Mouse (Mus musculus) gastrocnemius, postnatal 4 days (tissue): Measurements from ENCODE around the gene Poglut1. TPM values are rescaled to one million over a fixed set of nuclear protein-coding genes. Genes with fewer than 3 reads are reported as not detected.

Experiments
- DNase-seq, 2 experiments: peaks; one replicate each; pipeline ENCODE4 v3.0.0; 2021 to 2022; ENCODE audit warnings: low spot score in 2 of 2, mixed read lengths in 2 of 2
- long read RNA-seq, 2 experiments: library from polyadenylated mRNA; stranded (forward); transcript quantifications; one replicate each; pipeline ENCODE4 v2.0.0; 2021
- total RNA-seq, 2 experiments: library from RNA; stranded (reverse); gene quantifications; 2 replicates each; pipeline ENCODE4 v1.2.3; 2021

The Poglut1 gene
- total RNA-seq: 10 to 100 TPM; 12.7 to 14.8 TPM
- long read RNA-seq, experiment 1, transcript Poglut1-205 (11 exons, 2,922 nt): minor isoform, 9 of 32 reads
- long read RNA-seq, experiment 1, transcript Poglut1-201 (11 exons, 2,758 nt): major isoform, 18 of 32 reads
- long read RNA-seq, experiment 1, partial matches to known transcripts: 0 of 32 reads
- long read RNA-seq, experiment 1, other reads (novel, unspliced or antisense): 5 of 32 reads
- long read RNA-seq, experiment 2, transcript Poglut1-201 (11 exons, 2,758 nt): major isoform, 22 of 38 reads
- long read RNA-seq, experiment 2, transcript Poglut1-205 (11 exons, 2,922 nt): minor isoform, 10 of 38 reads
- long read RNA-seq, experiment 2, partial matches to known transcripts: 1 of 38 reads
- long read RNA-seq, experiment 2, other reads (novel, unspliced or antisense): 5 of 38 reads

DNA sequence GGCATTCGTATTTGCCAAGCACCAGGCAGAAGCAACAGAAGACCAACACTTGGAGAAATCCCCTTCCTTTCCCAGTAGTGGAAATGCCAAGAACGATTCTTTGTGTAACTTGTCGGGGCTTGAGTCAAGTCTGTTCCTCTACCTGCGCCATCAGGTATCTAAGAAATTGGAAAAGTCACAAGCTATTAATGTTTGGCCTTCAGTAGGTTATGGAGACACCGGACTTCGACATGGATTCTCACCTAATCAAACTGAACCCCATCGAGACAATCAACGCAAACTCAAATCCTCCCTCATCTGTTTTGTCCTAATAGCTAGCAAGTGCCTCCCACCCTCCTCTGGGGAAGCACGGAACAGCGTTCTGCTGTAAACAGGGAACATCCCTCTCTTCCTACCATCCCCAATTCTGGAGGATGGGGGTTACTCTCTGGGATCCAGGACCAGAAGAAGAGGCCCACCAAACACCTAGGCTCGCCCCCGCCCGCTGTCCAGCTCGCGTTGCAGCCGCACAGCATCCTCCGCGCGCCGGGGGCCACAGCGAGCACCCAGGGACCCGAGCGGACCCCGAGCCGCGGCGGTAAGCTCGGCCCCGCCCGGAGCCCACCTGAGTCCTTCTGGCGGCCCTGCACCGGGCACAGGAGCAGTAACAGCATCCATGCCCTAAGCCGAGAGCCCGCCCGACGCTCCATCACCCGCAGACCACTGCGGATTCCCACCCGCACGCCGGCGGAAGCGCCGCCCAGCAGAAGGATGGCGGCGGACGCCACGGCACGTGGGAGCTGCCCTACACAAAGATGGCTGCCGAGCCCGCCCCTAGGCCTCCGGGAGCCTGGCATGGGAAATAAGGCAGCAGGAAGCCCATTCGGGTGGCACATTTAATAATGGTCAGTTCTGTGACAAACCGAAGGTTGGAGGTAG is at the start of gene Poglut1:
Gene Poglut1 (minus strand): TSS at position 780 of the 918 bp plus-strand sequence.
- peak; percentile 45 to 78 for DNase-seq

DNA sequence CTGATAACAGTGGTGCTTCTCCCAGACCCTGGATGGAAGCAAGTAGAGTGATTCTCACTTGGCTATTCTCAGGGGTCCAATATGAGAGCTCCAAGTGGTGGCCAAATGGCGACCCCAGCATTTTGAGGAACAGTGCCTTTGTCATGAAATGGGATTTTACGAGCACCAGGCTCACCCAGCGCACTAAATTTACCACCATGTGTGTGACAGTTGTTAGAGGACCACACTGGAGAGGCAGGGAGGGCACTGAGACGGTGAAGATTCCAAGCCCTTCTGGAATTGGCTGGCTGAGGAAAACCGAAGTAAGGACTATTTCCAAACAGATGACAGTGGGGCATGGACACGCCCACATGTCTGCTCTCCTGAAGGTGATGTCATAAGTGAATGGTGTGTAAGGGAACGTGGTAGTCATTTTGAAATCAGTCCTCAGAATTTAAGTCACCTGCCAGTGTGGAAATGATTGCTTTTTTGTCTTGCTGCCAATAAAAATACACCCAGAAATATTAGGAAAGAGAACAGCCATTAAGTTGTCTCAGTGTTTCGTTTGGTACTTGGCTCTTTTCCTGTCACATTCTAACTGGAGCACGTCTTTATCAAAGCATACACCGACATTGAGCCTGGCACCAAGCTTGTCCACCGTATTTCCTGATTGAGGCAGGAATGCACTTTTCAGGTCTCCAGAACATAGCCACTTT is 49.1 kb upstream of the Poglut1 start:
- no peak for DNase-seq

DNA sequence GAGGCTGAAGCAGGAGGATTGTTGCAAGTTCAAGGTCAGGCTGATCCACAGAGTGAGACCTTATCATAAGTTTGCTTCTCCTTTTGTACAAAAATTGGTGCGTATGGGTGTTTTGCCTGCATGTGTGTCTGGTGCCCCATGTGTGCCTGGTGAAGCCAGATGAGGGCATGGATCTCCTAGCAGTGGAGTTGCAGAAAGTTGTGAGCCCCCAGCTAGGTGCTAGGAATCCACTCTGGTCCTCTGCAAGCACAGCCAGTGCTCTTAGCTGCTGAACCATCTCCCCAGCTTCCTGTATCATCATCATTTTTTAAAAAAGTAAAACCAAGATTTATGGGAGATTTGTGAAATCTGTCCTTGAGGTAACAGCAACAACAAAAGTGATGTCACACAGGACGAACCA is 46.6 kb upstream of the Poglut1 start:
- DNase-seq: no peak

DNA sequence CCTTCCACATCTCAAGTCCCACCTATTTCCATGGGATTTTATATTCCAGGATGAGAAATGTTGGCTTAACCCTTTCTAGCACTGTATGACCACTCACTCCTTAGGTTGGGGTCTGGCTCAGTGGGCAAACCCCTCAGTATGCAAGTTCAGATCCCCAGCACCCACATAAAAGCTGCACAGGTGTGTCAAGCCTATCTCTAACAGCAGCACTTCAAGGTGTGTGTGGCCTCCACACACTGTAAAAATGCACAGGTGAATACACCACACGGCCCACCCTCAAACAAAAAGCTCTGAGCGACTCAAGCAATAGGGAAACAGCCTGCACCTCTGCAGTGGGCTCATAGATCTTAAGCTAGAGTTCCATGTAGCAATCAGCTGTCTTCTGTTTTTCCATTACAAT is 46.0 kb upstream of the Poglut1 start:
- no peak for DNase-seq

DNA sequence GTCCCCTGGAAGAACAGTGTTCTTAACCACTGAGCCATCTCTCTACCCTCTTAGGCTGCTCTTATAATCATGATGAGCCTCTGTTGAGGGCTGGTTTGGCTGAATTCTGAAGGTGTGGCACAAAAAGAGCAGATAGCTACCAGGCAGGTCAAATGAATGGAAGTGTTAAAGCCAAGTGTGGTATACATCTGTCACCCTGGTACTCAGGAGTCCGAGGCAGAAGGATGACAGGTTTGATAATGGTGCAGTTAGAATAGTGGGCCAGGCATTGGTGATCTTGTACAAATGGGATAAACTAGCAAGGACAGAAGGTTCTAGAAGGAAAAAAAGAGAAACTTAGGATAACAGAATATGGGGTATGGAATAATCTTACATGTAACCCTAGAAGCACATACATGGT is 44.4 kb upstream of the Poglut1 start:
- DNase-seq: no peak

DNA sequence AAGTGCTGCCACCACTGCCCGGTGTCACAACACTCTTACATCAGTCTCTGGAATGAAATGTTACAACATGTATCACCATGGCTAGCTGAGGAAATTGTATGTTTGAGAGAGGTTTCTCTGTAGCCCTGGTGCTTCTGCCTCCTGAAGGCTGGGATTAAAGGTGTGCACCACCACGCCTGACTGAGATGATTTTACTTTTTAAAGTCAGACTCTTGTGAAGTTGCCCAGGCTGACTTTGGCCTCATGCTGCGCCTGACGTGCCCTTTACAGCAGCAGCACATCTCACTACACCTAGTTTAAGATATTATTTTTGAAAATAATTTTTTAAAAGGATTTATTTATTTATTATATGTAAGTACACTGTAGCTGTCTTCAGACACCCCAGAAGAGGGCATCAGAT is 42.9 kb upstream of the Poglut1 start:
- DNase-seq: no peak

DNA sequence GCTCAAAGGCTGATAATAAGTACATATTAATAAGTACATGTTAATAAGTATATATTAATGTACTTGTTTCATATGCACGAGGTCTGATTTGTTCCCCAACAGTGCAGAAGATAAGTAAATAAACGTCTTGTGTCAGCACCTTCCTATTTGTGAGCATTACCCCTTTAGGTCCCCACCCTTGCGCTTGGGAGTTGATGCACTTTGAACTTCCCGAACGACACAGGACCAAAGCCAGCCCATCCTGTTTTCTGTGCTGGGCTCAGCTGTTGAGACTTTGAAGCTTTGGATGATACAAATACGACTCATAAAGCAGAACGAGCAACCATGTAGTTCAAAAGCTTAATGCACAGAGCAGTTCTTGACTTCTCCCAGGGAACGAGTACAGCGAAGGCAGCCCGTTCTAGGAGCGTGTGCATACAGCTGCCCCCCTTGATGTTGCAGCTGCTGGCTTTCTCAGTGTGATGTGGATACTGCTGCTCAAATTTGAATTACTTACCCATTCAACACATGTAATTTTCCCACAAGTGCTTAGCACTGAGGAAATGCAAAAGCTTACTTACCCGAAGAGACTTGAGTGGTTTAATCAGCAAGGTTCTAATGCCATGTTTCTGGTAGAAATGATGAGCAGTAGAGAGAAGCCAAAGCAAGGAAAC is 42.1 kb upstream of the Poglut1 start:
- no peak for DNase-seq

DNA sequence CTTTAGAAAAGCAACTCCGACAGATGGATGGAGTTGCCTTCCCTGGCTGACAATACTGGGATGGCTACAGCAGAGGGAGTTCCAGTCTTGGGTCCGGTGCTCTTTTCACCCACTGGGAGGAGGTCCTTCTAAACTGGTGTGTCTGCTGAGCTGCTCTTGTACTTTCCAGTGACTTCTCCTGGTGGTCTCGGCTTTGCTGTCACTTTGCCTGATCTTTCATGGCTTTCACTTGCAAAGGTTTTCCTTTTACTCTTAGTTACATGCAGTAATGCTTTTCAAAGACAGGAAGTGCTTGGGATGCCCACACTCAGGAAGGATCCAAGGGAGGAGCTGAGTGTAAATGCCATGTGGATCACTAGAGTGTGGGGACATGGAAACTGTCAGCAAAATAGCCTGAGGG is 41.4 kb upstream of the Poglut1 start:
- DNase-seq: no peak

DNA sequence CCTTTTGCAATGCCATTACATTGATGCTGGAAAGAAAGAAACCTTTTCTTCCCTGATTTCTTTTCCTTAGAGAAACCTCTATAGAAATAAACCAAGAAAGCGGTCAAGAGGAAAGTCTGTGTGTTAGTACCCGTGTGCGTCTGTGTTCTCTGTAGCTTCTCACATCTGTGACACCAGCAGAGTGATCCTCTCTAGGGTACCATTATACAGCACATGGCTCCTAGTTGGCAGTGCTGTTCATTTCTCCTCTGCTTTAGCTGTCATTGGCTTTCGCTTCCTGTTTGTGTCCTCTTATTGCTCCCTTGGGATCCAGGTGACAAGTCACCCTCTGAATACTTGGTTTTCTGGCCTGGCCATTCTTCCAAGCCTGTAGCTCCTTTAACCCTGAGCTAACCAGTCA is 37.5 kb upstream of the Poglut1 start:
- DNase-seq: no peak

DNA sequence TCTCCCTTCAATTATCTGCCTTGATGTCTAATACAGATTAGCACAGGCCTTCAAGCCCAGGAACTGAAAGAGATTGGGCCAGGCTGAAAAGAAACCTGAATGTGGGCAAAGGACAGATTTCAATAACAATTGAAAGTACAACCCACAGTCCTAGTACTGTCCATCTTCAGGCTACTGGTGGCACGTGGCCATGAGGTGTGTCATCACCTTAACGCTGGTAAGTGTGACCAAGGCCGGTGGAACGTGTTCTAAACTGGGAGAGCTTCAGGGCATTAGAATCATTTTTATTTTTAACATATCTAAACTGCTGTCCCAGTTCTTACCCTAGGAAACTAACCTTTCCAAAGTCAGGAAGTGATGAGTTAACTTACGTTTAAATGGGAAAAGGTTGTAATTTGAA is 37.1 kb upstream of the Poglut1 start:
- no peak for DNase-seq

DNA sequence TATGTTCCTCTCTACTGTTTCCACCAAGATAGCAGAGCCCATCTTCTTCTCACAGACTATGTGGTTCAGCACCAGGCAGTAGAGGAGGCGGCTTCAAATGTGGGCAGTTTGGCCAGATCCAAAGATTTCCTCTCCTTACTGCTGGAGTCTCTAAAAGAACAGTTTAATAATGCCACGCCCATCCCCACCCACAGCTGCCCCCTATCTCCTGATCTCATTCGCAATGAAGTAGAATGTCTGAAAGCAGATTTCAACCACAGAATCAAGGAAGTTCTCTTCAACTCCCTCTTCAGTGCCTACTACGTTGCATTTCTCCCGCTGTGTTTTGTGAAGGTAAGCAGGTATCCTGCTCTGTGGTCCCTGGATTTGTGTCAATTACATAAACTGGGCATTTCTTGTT is 35.1 kb upstream of the Poglut1 start:
- DNase-seq: no peak

DNA sequence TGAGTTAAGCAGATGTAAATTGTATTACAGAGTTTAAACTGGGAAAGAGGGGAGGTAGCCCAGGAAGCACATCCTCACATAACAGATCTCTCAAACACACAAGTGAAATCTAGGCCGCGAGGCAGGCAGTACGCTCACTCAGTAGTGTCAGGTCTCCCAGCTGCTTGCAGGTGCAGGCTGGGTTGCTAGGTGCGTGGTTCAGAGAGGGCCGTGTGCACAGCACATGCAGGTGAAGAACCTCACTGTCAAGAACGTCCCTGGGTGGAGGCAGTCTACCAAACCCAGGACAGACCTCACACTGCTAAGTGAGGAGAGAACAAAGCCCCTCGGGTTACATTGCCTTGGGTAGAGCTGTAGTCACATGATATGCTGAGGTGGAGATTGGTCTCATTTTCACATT is 34.7 kb upstream of the Poglut1 start:
- DNase-seq: no peak

DNA sequence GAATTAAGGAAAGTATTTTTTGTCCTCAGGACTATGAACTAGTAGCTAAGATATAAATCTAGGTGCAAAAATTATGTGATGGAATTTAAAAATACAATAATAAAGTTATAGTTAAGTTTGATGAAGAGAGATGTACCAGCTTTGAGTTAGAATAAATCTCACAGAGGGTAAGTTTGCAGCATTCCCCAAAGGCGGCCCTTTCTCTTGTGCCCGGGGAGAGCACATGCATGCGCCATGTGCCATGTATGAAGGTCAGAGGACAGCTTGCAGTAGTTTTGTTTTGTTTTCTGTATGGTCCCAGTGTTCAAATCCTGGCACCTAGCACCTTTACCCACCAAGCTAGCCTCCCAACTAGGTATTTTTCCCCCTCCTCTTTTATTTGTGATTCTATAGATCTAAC is 21.4 kb upstream of the Poglut1 start:
- no peak for DNase-seq

DNA sequence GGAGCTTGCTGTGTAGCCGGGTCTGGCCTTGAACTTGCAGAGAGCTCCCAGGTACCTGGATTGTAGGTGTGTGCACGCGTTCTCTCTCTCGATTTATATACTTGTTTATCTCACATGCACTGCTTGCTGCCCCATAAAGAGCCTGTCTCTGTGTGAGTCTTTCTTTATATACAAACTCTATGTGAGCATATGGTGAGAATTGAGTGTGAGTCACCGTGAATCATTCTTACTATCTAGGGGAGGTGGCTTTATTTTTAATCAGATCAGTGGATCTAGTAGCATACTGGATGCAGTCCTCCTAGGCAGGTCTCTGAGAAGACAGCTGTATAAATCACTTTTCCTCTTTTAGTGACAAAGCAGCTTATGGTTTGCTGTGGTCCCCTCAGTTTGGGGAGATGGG is 18.1 kb upstream of the Poglut1 start:
- no peak for DNase-seq

DNA sequence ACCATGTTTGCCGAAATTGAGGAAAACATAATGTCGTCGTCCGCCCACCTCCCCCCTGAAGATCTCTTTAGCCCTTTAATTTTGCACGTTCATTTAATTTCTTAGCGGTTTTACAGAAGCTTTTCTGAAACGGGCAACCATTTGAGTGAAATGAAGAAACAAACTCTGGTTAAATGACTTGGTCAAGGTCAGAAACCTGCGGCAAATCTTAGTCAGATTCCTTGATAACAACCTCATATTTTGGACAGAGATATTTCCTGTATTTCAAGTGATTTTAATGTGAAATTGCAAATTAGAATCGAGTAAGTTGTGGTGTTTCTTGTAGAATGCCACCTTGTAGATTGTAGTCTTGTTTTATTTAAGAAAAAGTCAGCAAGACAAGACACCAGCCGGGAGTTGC is 13.5 kb upstream of the Poglut1 start:
- no peak for DNase-seq

DNA sequence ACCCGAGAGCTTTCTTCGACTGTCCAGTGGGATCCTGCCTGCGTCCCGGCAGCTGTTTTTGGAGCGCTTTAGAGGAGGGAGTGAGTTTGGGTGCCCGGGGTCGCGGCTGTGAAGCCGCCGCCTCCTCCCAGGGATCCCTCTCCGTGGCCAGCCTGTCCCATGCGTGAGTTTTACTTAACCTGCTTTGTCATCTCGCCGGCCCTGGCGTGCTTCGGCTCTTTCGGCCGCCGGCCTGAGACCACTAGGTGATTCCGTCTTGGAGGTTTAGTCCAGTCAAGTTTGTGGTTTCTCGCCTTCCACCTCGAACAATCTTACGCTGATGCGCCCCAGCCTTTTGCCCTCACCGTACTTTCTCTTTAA is 12.9 kb upstream of the Poglut1 start:
- no peak for DNase-seq

DNA sequence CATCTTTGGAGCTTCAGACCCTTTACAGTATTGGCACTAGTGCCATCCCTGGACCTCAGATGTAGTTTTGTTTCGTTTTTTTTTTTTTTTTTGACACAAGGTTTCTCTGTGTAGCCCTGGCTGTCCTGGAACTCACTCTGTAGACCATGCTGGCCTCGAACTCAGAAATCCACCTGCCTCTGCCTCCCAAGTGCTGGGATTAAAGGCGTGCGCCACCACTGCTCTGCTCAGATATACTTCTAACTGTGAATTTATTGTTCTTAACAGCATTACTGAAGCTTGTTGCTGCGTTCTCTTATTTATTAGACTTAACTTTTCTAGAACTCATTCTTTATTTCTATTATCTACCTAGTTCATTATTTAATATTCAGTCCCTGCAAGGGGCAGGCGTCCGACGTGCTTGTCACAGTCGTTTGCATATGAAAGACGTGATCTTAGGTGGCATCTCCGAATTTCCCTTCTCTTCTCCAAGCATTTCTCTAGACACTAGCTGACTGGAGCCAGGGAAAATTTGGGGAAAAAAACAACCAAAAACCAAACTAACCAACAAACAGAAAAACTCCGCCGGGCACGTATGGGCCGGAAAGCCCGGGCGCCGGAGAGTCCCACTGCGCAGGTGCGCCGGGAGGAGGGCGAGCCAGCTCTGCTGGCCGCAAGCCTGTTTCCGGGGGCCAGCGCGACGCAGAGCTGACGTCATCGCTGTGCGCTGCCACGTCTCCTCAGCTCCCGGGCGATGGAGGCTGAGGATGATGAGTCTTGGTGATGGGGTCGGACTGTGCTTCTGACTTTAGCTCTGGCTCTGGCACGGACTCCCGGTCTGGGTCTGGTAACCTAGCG is 12.3 kb upstream of the Poglut1 start:
- DNase-seq: peak; percentile 93 to 95

DNA sequence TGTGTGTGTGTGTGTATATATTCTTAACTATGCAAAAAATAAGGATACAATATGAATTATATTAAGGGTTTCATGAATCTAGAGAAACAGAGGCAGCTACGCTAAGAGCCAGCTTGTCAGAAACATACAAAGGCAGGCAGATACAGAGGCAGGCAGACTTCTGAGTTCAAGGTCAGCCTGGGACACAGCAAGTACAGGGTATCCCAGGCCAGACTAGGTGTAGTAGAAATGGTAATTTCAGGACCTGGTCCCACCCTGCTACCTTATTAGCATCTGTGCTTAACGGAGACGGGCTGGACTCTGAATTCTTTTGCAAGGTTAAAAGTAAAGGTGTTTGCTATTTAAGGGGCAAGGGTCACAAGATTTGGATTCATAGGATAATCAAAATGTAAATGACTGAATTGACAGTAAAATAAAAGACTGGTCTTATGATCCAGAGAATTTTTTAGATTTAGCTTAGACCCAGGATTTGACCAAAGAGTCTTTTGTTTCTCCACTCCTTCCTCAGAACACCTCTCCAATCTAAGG is 8.2 kb upstream of the Poglut1 start, which contains the start of gene Tmem39a:
Gene Tmem39a (plus strand): TSS at position 478 of the 528 bp plus-strand sequence.
- no peak for DNase-seq

DNA sequence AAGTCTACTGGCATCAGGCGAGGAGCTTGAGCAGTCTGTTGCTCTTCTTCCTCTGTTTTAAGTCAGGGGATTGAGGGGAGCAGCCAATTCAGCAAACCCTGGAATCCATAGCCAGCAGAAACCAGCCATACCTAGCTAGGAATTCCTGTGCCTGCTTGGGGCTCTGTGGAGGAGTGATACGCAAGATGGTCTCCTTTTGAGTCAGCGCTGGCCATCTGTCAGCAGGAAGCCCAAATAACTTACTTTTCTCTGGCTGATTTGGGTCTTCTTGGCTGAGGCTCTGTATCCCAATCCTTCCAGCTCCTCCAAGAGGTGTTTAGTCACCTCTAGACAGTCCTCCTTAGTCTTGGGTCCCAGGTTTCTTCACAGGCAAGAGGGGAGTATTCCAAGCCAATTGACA is 5.9 kb upstream of the Poglut1 start:
- no peak for DNase-seq

DNA sequence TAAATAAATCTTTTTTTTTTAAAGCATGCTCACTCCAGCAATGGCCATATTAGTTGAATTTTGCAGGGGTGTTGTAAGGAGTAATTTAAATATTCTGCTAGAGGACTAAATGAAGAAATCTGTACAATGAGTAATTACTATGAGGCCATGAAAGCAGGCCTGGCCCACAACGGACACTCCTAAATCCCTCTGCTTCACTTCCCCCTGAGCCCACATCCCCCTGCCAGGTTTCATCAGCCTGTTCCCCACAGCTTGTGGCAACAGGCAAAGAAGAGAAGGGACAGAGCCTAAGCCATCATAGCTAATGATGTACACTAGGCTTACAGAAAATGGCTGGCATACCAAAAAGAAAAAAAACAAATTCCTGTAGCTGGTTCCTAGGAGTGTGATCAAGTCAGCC is 2.1 kb downstream of the Poglut1 start:
- no peak for DNase-seq
